Mouse (Mus musculus) testis, postnatal 10 days (tissue): Measurements from ENCODE around the gene Clcn3.

ENCODE experiments used
- DNase-seq: peaks from one replicate; pipeline ENCODE4 v3.0.0; 2021; ENCODE audit warnings: low spot score

Clcn3 gene

DNA sequence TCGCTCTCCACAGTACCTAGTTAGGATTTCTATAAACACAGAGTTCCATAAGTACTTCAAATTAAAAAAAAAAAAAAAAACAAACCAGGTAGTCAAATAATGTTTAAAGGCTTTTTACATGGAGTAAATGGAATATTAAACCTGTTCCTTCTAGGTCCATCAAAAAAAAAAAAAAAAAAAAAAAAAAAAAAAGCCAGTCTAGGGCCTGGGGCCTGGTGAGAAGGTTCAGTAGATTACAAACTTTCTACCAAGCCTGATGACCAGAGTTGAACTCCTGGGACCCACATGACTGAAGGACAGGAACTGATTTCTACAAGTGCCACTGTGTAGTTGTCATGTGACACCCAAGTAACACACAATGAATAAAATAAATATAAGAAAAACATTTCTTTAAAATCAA, 31.3 kb downstream of the Clcn3 start:
- DNase-seq: no peak

DNA sequence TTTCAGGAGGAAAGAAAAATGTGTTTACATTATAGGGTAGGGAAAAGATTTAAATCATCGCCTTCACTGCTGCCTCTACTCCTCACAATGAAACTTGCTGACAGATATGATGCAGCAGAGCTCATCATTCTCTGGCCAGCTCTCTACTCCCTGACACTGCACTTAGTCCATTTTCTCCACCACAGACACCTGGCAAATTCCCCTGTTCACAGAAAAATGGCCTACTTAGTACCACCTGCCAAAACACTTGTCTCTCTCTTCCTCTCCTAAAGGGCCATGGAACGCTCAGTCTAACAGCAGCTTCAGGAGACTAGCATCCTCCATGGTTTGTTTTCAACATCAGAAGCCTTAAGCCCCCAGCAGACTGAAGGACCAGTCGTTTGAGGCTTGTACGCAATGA, 31.8 kb downstream of the Clcn3 start:
- DNase-seq: no peak

DNA sequence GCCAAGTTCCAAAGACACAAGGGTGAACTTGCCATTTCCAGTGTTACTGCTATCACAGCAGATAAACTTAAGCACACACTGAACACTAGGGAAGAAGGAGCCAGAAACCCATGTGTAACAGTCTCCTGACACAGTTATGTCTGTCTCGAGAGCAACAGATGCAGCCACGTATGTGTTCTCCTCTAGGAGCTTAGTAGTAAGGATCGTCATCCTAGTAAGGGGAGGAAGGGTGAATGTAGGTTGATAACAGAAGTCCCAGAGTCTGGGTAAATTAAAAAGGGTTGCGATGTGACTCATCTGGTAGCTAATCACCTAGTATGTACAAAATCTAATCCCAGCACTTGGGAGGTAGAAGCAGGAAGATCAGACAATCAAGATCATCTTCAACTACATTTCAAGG, 33.2 kb downstream of the Clcn3 start:
- DNase-seq: no peak

DNA sequence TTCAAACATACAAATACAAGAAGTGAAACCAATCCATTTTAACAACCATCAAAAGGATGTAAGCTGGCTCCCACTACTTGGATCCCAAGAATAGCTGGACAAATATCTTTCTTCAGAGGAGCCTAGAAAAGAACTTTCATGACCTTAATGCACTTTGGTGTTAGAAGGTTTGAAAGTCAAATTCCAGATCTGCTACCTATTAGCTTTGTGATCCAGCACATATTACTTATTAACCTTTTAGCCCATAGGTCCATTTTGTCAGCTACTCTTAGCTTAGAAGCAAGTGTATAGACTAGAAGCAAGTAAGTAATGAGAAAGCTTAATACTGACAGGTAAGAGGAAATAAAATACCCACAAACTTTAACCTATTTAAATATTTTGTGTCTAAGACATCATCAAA, 35.6 kb downstream of the Clcn3 start:
- no peak for DNase-seq

DNA sequence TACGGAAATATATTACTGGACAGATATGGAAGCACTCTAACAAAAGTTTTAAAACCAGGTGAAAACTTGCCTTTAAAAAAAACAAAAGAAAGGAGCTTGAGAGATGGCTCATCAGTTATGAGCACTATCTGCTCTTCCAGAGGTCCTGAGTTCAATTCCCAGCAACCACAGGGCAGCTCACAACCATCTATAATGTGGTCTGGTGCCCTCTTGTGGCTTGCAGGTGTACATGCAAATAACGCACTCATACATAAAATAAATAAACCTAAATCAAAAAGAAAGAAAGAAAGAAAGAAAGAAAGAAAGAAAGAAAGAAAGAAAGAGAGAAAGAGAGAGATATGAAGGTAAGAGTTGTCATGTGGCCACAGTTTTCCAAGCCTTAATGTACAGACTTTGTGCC, 40.2 kb downstream of the Clcn3 start:
- DNase-seq: no peak

DNA sequence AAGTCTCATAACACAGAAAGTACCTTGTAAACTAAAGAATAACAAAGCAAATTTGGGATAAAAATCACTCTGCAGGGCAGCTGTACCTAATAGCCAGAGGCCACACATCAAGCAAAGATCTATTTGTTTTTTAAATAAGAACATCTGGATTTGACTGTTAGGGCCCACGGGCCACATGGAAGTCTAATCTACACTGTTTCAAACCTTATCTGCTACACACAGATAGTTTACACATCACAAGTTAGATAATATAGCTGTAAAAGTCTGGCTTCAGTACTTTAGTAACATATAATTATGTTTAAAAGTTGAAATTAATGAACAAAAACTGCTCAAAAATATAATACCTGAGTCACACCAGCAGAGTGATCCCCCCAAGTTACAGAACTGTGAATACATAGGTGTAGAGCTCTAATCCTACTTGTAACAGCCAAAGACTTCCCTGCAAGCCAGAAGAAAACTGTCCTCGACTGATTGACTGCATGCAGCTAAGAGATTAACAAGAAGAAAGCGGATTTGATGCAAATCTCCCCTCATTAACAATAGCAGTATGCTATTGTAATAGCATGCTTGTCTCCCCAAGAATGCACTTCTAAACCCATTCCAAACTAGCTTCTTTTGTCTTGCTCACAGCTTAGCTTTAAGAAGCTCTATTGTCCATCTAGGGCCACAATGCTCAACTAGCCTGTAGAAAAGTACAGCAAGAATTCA, 44.2 kb downstream of the Clcn3 start:
- no peak for DNase-seq

DNA sequence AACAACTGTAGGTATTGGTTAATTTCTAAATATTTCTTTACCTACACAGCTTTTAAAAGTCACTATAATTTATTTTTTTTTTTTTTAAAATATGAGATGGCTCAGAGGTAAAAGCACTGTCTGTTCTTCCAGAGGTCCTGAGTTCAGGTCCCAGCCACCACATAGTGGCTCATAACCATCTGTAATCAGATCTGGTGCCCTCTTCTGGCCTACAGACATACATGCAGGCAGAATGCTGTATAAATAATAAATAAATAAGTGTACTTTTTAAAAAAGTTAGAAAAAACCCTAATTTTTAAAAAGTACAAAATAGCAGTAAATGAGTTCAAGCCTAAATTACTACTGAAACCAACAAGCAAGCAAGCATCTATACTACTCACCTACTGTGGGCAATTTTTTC, 49.5 kb downstream of the Clcn3 start:
- DNase-seq: no peak

DNA sequence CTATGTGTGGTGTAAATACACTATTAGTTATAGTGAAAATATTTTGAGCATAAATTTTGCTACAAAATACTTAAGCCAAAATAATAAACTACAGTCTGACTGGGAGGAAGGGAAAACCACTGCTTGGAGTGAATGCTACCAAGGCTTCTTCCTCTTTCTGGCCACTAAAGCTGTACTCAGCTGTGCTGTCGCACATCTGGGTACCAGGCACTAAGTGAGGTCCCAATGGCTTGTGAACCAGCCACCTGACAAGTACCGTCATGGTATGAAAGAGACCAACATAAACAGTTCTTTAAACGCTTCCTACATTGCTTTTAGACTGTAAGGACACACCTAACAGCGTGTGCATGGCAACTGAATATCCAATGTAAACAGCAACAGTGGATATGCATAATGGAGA, 62.9 kb downstream of the Clcn3 start:
- no peak for DNase-seq

DNA sequence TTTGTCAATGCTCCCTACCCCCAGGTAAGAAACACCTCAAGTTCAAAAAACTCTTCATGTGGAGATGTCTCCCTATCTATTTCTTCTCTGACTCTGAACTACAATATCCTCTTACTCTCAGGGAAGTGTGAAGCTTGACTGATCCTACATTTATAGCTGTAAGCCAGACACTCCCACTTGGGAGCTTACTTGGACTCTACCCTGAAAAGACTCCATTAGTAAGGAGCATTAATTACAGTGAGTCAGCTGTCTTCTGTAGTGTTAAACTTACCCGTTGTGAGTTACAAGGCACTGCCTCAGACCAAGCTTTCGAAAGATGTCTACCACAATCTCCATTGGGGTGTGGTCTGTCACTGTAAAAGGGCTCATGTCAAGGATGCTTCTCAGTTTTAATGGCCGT, 64.0 kb downstream of the Clcn3 start:
- no peak for DNase-seq

DNA sequence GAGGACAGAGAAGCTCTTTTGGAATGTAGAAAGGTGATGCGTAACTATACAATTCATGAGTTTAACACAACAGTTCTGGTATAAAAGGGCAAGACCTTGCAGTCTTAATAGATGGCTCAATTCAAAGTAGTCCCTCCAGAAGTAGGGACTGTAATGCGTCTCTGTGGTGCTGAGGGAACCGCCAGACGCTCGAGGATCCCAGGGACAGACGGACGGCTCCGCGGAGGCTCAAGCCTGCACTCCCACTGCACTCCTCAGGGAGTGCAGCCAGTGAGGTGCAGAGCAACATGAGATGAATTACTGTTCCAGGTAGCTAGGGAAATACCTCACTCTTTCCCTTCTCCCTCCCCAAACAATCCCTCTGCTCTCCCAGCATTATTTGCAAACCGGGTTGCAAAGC, 70.5 kb downstream of the Clcn3 start:
- DNase-seq: no peak

DNA sequence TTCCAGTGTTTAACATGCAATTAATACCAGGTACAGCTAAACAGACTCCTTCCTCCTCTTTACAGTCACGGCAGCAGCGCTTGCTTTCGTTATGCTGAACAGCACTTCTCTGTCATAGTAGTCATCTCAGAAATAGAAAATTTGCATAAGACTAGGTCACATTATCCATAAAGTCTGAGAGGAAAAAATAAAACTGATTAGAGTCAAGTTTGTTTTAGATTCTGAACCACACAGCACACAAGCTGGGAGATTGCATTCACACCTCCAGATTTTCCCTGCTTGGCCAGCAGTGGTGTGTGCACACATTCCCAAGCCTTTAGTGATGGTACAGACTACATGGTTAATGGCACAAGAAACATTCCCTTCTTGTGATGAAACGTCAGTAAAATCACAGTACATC, 71.0 kb downstream of the Clcn3 start:
- no peak for DNase-seq

DNA sequence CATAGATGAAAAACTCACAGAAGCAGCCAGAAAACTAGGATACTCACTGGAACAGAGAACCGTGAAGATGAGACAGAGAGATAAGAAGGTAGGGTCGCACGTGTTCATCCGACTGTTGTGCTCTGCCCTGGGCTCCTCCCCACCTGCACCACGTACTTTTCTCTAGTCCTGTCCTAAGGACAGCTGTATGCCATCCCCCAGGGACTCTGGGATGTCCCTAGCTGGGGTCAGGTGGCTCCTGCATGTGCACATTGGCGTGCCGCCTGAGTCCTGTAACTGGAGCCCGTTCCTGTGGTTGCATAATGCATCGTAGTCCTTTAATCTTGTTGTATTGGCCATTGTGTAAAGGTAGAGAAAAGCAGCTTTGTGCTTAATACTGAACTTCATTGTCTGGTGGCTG, 83.0 kb downstream of the Clcn3 start:
- DNase-seq: no peak

DNA sequence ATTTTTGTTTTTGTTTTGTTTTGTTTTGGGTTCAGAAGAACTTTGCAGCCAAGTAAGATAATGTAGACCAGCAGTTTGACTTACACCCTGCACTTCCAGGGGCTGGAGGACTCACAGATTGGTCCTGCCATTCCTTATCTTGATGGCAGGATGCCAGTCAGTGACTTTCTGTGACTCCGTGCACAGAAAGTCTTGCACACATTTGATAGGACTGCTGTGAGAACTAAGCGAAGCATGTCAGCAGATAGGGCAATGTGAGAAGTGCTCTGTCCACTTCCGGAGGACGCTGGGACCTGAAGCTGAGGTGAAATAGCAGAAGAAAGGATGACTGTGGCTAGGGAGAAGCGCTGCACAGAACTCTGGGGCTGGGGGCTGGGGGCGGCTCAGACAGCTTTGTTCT, 87.2 kb downstream of the Clcn3 start:
- DNase-seq: no peak

DNA sequence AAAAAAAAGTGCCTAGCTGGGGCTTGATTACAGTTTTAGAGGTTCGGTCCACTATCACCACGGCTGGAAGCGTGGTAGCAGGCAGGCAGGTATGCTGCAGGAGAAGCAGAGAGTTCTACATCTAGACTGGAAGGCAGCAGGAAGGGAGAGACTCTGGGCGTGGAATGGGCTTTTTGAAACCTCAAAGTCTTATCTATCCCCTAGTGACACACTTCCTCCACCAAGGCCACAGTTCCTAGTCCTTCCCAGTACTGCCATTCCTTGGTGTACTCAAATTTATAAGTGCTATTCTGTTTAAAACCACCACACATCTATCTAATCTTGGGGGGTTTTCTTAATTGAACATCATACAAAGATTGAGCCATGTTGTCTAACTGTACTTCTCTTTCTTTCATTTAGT, 91.3 kb downstream of the Clcn3 start:
- no peak for DNase-seq

DNA sequence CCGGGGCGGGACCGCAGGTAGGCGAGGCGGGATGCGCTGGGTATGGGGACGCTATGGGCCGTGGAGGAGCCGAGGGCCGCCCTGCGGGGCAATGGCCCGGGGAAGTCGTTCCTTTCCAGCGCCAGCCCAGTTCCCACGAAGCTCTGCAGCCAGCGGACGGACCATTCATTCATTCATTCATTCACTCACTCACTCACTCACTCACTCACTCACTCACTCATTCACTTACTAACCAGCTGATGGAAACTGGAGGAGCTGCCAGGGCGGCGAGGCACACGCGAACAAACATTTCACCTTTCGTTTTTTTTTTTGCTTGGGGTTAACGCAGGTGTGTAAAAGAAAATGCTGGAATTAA, 92.6 kb downstream of the Clcn3 start:
- DNase-seq: no peak

DNA sequence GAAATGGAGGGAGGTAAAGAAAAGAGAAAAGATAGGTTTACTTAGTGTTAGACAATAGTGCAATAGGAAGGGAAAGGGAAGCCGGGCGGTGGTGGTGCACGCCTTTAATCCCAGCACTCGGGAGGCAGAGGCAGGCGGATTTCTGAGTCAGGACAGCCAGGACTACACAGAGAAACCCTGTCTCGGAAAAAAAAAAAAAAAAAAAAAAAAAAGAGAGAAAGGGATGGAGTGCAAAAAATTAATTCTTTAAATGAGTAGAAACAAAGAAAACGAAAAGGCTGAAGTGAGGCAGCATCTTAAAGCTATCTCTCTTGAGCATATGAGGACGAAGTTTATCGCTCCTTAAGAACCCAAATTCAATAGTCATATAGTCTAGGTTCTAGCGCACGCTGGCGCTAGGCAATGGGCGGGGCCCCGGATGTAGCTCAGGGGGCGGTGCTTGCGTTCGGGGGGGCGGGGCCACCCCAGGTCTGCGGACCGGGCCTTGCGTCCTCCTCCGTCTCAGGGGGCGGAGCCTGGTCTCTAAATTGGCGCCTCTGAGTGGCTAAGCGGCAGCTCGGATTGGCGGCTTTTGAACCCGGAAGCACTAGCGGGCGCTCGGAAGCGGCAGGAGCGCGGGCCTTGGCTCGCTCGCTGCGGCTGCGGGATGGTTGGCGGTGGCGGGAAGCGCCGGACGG, 93.1 kb downstream of the Clcn3 start, which contains the start of gene Hpf1:
TSS of gene Hpf1 (plus strand) at position 576 of the 677 bp plus-strand sequence.
- DNase-seq: peak; percentile 97

DNA sequence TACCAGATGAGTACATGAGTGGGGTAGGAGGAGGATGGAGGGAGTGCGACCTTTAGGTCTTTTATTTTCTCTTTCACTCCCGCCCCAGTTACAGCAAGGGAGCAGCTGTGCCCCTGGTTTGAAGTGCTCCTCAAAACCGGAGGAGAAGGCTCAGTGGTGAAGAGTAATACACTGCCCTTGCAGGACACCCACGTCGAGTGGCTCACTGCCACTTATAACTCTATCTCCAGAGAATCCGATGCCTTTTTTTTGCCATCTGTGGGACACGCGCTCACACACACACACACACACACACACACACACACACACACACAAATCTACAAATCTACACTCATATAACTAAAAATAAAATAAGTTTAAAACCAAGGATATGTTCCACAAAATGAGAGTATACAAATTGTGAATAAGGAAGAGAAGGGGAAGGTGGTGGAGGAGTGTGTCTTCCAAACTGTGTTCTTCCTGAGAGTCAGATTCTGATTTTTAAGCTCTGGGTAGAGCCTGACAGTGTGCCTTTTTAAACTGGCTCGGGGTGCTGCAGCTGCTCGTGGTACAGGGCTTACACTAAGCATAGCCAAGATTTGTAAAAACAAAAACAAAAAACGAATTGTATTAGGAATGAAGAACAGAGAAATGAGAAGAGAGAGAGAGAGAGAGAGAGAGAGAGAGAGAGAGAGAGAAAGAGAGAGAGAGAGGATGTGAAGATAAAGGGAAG, 93.8 kb downstream of the Clcn3 start:
- DNase-seq: no peak

DNA sequence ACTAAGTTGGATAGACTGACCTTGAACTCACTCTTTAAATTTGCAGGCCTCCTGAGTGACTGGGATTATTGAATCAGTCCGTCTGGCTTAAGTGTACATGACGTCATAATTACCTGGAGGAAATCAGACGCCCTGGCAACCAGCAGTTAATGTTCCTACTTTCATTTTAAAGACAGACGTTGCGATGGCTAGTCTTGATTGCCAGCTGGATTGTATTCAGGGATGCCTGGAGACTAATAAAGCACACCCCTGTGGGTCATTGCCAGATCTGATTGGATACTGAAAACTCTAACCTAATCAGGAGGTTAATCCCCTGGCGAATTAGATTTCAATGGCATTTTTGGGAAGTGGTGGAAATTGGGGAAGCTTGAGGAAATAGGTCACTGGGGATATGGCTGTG, 96.4 kb downstream of the Clcn3 start:
- no peak for DNase-seq

DNA sequence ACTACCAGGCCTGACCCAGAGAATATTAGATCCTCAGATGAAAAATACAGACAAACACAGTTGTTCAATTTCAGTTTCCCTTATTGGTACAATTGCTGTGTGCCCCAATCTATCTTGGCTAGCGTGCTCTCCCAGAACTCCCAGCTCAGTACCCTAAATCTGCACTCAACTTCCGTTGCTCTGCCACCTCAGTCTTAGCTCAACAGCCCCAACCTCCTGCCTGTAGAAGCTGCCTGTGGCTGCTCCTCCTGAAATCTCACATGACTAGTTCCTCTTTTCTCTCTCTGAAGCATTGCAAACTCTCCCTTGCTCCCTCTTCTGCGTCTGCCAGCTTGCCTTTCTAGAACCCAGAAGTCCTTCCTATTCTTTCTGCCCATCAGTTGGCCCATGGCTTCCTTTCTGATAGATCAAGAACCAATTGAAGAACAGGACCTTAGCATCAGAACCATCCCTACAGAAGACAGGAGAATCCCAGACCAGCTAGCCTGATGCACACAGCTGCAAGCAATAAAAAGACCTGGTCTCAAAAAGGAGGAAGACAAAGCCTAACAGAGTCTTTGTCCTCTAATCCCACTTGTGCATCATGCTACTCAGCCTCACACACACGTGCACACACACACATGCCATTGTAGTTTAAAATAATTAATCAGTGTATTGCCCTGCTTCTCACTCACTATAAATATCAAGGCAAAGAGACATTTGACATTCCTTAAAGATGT, 99.5 kb downstream of the Clcn3 start:
- no peak for DNase-seq

DNA sequence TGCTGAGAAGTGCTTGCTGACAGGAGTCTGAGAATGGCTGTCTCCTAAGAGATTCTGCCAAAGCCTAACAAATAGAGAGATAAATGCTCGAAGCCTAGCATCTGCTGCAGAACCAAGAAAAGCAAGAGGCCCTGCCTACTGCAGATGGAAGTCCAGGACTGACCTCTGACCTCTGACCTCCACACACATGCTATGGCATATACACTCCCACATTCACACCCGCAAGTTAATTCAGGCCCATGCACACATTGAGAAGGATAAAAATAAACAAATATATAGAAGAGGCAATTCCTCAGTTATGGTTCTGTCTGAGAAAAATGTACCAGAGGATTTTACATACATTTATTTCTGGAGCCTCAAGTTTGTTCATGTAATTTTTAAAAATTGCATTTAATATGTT, 104.5 kb downstream of the Clcn3 start:
- no peak for DNase-seq

DNA sequence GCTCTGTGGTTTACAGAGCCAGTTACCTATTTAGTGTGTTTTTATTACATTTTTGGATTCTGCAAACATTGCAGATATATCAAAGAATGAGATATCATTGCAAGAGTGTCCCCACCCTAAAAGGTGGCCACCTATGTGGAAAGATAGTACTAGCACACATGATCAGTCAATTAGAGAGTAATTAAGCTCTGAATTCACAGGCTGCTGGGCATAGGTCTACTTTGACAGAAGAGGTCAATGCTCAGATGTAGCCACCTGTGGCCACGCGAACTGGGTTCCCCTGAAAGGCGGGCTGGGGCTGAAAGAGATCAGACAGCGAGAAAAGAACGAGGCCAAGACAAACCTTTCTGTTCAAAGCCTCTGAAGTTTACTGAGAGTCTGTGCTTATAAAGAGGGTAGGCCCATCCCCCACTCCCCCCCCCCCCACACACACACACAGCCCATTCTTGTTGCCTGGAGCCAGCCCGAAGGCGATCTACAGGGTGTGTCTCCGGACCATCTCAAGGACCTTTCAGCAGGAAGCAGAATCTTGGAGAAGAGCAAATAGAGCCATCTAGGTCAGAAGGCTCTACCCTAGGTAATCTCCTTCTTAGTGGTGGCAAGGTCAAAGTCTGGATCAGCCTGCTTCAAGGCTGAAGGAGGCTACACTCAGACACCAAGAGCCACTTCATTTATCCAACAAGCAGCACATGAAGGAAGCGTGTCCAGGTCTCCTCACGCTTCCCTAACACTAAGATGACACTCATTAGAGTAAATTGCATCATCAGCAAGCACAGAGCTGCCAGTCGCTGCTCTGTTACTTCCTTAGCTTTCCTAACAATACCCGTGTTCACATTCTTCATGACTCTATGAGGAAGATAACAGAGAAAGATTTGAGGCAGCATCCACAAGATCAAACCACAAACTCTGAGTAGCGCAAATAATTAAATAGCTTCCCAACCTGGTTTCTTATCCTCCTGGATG, 112.6 kb downstream of the Clcn3 start:
- DNase-seq: no peak

DNA sequence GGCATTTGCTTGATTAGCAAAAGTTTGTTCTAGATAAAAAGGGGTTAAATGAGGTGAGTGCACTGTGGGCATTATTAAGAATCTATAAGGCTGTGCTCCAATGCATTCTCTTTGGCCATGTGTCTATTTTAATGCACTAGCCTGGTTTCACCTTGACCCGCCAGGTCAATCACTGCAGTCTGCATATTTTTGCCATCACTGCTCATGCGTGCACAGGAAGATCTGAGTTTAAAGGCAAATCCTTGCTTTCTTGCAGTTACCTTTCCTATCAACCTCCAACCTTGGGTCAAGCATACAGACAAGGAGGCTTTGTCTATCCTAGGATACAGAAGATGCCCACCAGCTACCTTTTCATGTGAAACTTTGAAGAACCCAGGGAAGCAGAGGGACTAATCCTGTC, 113.3 kb downstream of the Clcn3 start:
- DNase-seq: no peak
